Mouse (Mus musculus): ENCODE measurements around the gene Fbl. TPM values are rescaled to one million over a fixed set of nuclear protein-coding genes. Genes with fewer than 3 reads are reported as not detected.

Gene Fbl
- total RNA-seq, 2 experiments from 2014 or later: 62.5 to 63.5 TPM

Other genes starting within 250 kb of the Fbl start
- gene Zfp974, start 240.2 kb upstream of the Fbl start, total RNA-seq (2021): 10 to 100 TPM; 12.9 to 13.1 TPM
- 10 to 100 TPM; 22.2 to 22.5 TPM for gene Zfp780b, start 190.5 kb upstream of the Fbl start, total RNA-seq (2021)
- gene Zfp850, start 155.6 kb upstream of the Fbl start, total RNA-seq (2021): 1 to 10 TPM; 4.5 to 4.9 TPM
- gene Psmc4, start 119.6 kb upstream of the Fbl start, total RNA-seq (2021): 100 to 1,000 TPM; 128 to 130 TPM
- gene Fcgbp, start 98.5 kb upstream of the Fbl start, total RNA-seq (2021): under 1 TPM; 0.08 to 0.15 TPM
- not detected for gene 9530053A07Rik, start 40.2 kb upstream of the Fbl start, total RNA-seq (2021)
- gene Dyrk1b, start 9.8 kb downstream of the Fbl start, total RNA-seq (2021): 10 to 100 TPM; 40.5 to 42.3 TPM
- 10 to 100 TPM; 63.8 to 73.4 TPM for gene Eid2, start 98.2 kb downstream of the Fbl start, total RNA-seq (2021)
- 10 to 100 TPM; 40.7 to 44.1 TPM for gene Eid2b, start 108.0 kb downstream of the Fbl start, total RNA-seq (2021)
- gene Selenov, start 121.5 kb downstream of the Fbl start, total RNA-seq (2021): 1 to 10 TPM; 1.2 to 3.4 TPM
- 1 to 10 TPM; 2.2 to 2.6 TPM for gene Dll3, start 132.5 kb downstream of the Fbl start, total RNA-seq (2021)
- gene Timm50, start 142.4 kb downstream of the Fbl start, total RNA-seq (2021): 10 to 100 TPM; 39.9 to 42.8 TPM
- 100 to 1,000 TPM; 113 to 114 TPM for gene Supt5, start 169.0 kb downstream of the Fbl start, total RNA-seq (2021)
- gene Rps16, start 180.9 kb downstream of the Fbl start, total RNA-seq (2021): 100 to 1,000 TPM; 481 to 507 TPM
- gene Plekhg2, start 202.9 kb downstream of the Fbl start, total RNA-seq (2021): 10 to 100 TPM; 10.1 to 10.3 TPM
- 1 to 10 TPM; 1.5 to 3.3 TPM for gene Zfp36, start 210.5 kb downstream of the Fbl start, total RNA-seq (2021)
- gene Med29, start 223.0 kb downstream of the Fbl start, total RNA-seq (2021): 10 to 100 TPM; 18.0 to 19.8 TPM
- gene Paf1, start 223.2 kb downstream of the Fbl start, total RNA-seq (2021): 10 to 100 TPM; 59.9 to 60.0 TPM

Data from left cerebral cortex, postnatal 14 days (tissue).